ENCODE assay signal across 13 mouse cellular contexts in genomic region chr6:52609626-52610352, GRCm38 (mm10). TPM values are rescaled to one million over a fixed set of nuclear protein-coding genes. Genes with fewer than 3 reads are reported as not detected.
DNase-seq lines count a peak whose midpoint lies in the region; ATAC-seq and TF ChIP-seq lines count a peak whose summit lies in the region.
"Had no signal": no experiment of that assay in that cellular context is flagged by ENCODE, and none has a peak within 500 bp of the region (broad histone marks: within the 10 kb centered on the region; RNA-seq: fewer than 3 reads in every experiment).

No protein-coding gene starts in this region.

- H3K27ac ChIP-seq in heart, embryonic 15.5 days: peak overlapping the region; percentile 46; the same call in 1 of the 2 replicates
- no peak overlapping the region; the same call in 1 of the 2 replicates for H3K27ac ChIP-seq in heart, embryonic 12.5 days (ENCODE audit: poor library complexity, severe bottlenecking)
- H3K27ac ChIP-seq in heart, postnatal 0 days (ENCODE audit: low read depth): peak overlapping the region; percentile 12; the same call in 1 of the 2 replicates
- H3K27ac ChIP-seq: forebrain, embryonic 12.5 days; hindbrain, embryonic 14.5 days had no signal

- H3K9me3 ChIP-seq in heart, embryonic 15.5 days (replicated peaks): no peaks in the 10 kb centered on the region
- no peaks in the 10 kb centered on the region for H3K9me3 ChIP-seq in heart, embryonic 12.5 days (replicated peaks)
- H3K9me3 ChIP-seq in heart, postnatal 0 days (replicated peaks; ENCODE audit: control insufficient read depth, low read length): no peaks in the 10 kb centered on the region
- H3K9me3 ChIP-seq: forebrain, embryonic 12.5 days had no signal

- ATAC-seq in heart, embryonic 15.5 days (replicated peaks; ENCODE audit: insufficient number of reproducible peaks, insufficient read depth, low FRiP score, low read depth): no peak
- no peak for ATAC-seq in heart, embryonic 12.5 days (ENCODE audit: insufficient number of reproducible peaks, low FRiP score)
- ATAC-seq in heart, postnatal 0 days (ENCODE audit: insufficient read depth, low read depth): no peak
- ATAC-seq in monocyte, adult 5-6 weeks (replicated peaks; ENCODE audit: insufficient number of reproducible peaks, low FRiP score, low TSS enrichment, poor library complexity, severe bottlenecking): no peak

- WGBS in heart, embryonic 15.5 days: 60% methylated on average over 6 of the region's 6 CpGs
- 64% methylated on average over 6 of the region's 6 CpGs for WGBS in heart, embryonic 12.5 days
- 54% methylated on average over 6 of the region's 6 CpGs for WGBS in heart, postnatal 0 days

- H3K4me1 ChIP-seq in heart, embryonic 15.5 days (replicated peaks): no peaks in the 10 kb centered on the region
- peaks cover 5% of the 10 kb centered on the region; the same call in 1 of the 2 replicates for H3K4me1 ChIP-seq in heart, embryonic 12.5 days (replicated peaks)
- H3K4me1 ChIP-seq in heart, postnatal 0 days (ENCODE audit: control insufficient read depth, insufficient read depth): no peaks in the 10 kb centered on the region
- H3K4me1 ChIP-seq: forebrain, embryonic 12.5 days had no signal

- no peaks in the 10 kb centered on the region for H3K27me3 ChIP-seq in heart, embryonic 15.5 days
- H3K27me3 ChIP-seq in heart, embryonic 12.5 days (replicated peaks): no peaks in the 10 kb centered on the region
- H3K27me3 ChIP-seq in heart, postnatal 0 days (ENCODE audit: control insufficient read depth, insufficient read depth, low read length): no peaks in the 10 kb centered on the region
- H3K27me3 ChIP-seq: forebrain, embryonic 12.5 days had no signal

- peak; percentile 31 for DNase-seq in heart, postnatal 0 days (ENCODE audit: low spot score)
- peak; percentile 53 for DNase-seq in kidney, postnatal 14 days
- DNase-seq in skeletal muscle tissue, adult 2 months (ENCODE audit: low read depth, low spot score): peak; percentile 36
- DNase-seq in adrenal gland, adult (ENCODE audit: inconsistent age in 2 of 2, low spot score in 1 of 2): no peak
- DNase-seq in c-Kit-positive CD71-positive TER-119-positive erythroid progenitor cells, embryonic 14.5 days (ENCODE audit: low spot score): no peak
- DNase-seq: cerebellum, adult 8-10 months; spleen, adult 18-20 months; thymus, postnatal 4 days had no signal

- no peak for TF ChIP-seq EP300 in heart, postnatal 0 days (IDR thresholded peaks at IDR 0.05; ENCODE audit: low read depth)

- H3K9ac ChIP-seq in heart, embryonic 15.5 days: no peak overlapping the region
- no peak overlapping the region for H3K9ac ChIP-seq in heart, embryonic 12.5 days
- H3K9ac ChIP-seq in heart, postnatal 0 days (replicated peaks; ENCODE audit: low read depth, low read length): no peak overlapping the region
- H3K9ac ChIP-seq: forebrain, embryonic 12.5 days; hindbrain, embryonic 14.5 days had no signal

- no peak for TF ChIP-seq CTCF in heart, postnatal 0 days (IDR thresholded peaks at IDR 0.05; ENCODE audit: low read depth)

- no peak overlapping the region for H3K4me3 ChIP-seq in heart, embryonic 15.5 days
- H3K4me3 ChIP-seq in heart, embryonic 12.5 days: no peak overlapping the region
- no peak overlapping the region for H3K4me3 ChIP-seq in heart, postnatal 0 days (ENCODE audit: low read depth, low read length)
- H3K4me3 ChIP-seq: forebrain, embryonic 12.5 days had no signal

- H3K4me2 ChIP-seq in heart, embryonic 15.5 days: no peak overlapping the region
- H3K4me2 ChIP-seq in heart, embryonic 12.5 days: no peak overlapping the region
- H3K4me2 ChIP-seq in heart, postnatal 0 days (ENCODE audit: low read depth, low read length): no peak overlapping the region
- H3K4me2 ChIP-seq: forebrain, embryonic 12.5 days; hindbrain, embryonic 14.5 days had no signal

- no peaks in the 10 kb centered on the region for H3K36me3 ChIP-seq in heart, embryonic 15.5 days
- peaks cover 14% of the 10 kb centered on the region for H3K36me3 ChIP-seq in heart, embryonic 12.5 days
- H3K36me3 ChIP-seq in heart, postnatal 0 days (replicated peaks; ENCODE audit: control insufficient read depth, insufficient read depth, low read length): peaks cover 5% of the 10 kb centered on the region; the same call in 1 of the 2 replicates
- H3K36me3 ChIP-seq: forebrain, embryonic 12.5 days had no signal

RNA-seq across cellular contexts. Expression of gene Hibadh, which starts 30.4 kb away (rescaled TPM):
- polyA plus RNA-seq in heart, embryonic 15.5 days (2015; fragmentation: Nextera tagmentation; extraction: Ambion mirVana): 148 and 161 TPM in 2 replicates
- 126 and 129 TPM in 2 replicates for polyA plus RNA-seq in heart, embryonic 12.5 days (2016; fragmentation: Nextera tagmentation; extraction: Ambion mirVana)
- total RNA-seq in heart, postnatal 0 days (2014; rRNA removed; ENCODE audit: low replicate concordance): 82.2 and 111 TPM in 2 replicates
- 228 and 232 TPM in 2 replicates for polyA plus RNA-seq in heart, postnatal 0 days (2015; fragmentation: Nextera tagmentation; extraction: Ambion mirVana)
- 26.2 to 37.9 TPM (median 30.1 TPM) in 3 replicates for total RNA-seq in monocyte, adult 5-6 weeks (2017)

Comparison
In these comparisons a context has a peak if more than half of its experiments do, and no peak if none do; other contexts are left out.
1. DNase-seq: peak in heart, postnatal 0 days (single experiment), kidney, postnatal 14 days (single experiment) and skeletal muscle tissue, adult 2 months (single experiment); none in adrenal gland, adult (0 of 2) and c-Kit-positive CD71-positive TER-119-positive erythroid progenitor cells, embryonic 14.5 days (single experiment).